Mouse (Mus musculus) neural tube, embryonic 15.5 days (tissue): Measurements from ENCODE around the gene Serpinb1c. TPM values are rescaled to one million over a fixed set of nuclear protein-coding genes. Genes with fewer than 3 reads are reported as not detected.
"Not testable (repeated sequence)": the region's sequence is repeated elsewhere in the genome, so short reads cannot be mapped to it uniquely, and the experiment has no call there.

Experiments used
- ATAC-seq: fragments of 200-750 bp; cut with Nextera tagmentation; 2 replicates; pipeline ENCODE4 v1.8.0; 2017; ENCODE audit warnings: mild to moderate bottlenecking, moderate TSS enrichment, moderate library complexity; ENCODE audit not compliant: low FRiP score
- H3K27ac ChIP-seq: fragments of 300-500 bp; sonication (generic); replicated peaks from 2 replicates; pipeline ENCODE4 v1.5.1; 2015; ENCODE audit warnings: mild to moderate bottlenecking, inconsistent platforms
- H3K27me3 ChIP-seq: fragments of 300-500 bp; sonication (generic); replicated peaks from 2 replicates; pipeline ENCODE4 v1.6.1; 2015; ENCODE audit warnings: inconsistent platforms
- H3K36me3 ChIP-seq: fragments of 300-500 bp; sonication (generic); 2 replicates; pipeline ENCODE4 v1.6.1; 2015; ENCODE audit warnings: inconsistent platforms
- H3K4me1 ChIP-seq: fragments of 300-500 bp; sonication (generic); 2 replicates; pipeline ENCODE4 v1.6.1; 2015; ENCODE audit warnings: inconsistent platforms
- H3K4me2 ChIP-seq: fragments of 300-500 bp; sonication (generic); 2 replicates; pipeline ENCODE4 v1.6.1; 2015; ENCODE audit warnings: inconsistent platforms, mild to moderate bottlenecking, moderate library complexity
- H3K4me3 ChIP-seq: fragments of 300-500 bp; sonication (generic); replicated peaks from 2 replicates; pipeline ENCODE4 v1.5.1; 2015; ENCODE audit warnings: mild to moderate bottlenecking, inconsistent platforms
- H3K9ac ChIP-seq: fragments of 300-500 bp; sonication (generic); replicated peaks from 2 replicates; pipeline ENCODE4 v1.6.1; 2015; ENCODE audit warnings: mild to moderate bottlenecking, inconsistent platforms
- H3K9me3 ChIP-seq: fragments of 300-500 bp; sonication (generic); replicated peaks from 2 replicates; pipeline ENCODE4 v1.6.1; 2016; ENCODE audit warnings: inconsistent platforms
- WGBS: fragments of 180-500 bp; shearing (Covaris S2); methylation state at CpG from one replicate; pipeline ENCODE4 v1.1.7; 2015; ENCODE audit warnings: mixed read lengths; 5-methylcytosine and 5-hydroxymethylcytosine counted together
- polyA plus RNA-seq: library from polyadenylated mRNA; unstranded; fragments of >200 nt; fragmentation: Nextera tagmentation; extraction: Ambion mirVana; gene quantifications from 2 replicates; pipeline ENCODE4 v1.2.1, GENCODE M21; 2015

The Serpinb1c gene
- polyA plus RNA-seq: 0.20 TPM in 1 of 2 replicates, not detected in the other

GRCm38 (mm10) chr13:32898111-32898510 lies at the start of gene Serpinb1c:
Serpinb1c (minus strand) TSS chr13:32898211.
- Histone ChIP-seq H3K9ac (no peak within 1 kb of the TSS), H3K27ac (no peak within 1 kb of the TSS), H3K36me3 (no peaks in the 10 kb centered on the region), H3K4me1 (0 out of 2 replicates have a peak, but pooled peaks cover 3% of the 10 kb centered on the region), H3K4me3 (no peak within 1 kb of the TSS), H3K4me2 (no peak within 1 kb of the TSS), H3K9me3 (no peaks in the 10 kb centered on the region), H3K27me3 (no peaks in the 10 kb centered on the region)
- WGBS: 85% methylated on average over 2 of the region's 2 CpGs
- ATAC-seq: no peak

GRCm38 (mm10) chr13:32939191-32939590 lies 41.2 kb upstream of the Serpinb1c start:
- H3K27me3 ChIP-seq, H3K27ac ChIP-seq, ATAC-seq, H3K4me3 ChIP-seq, H3K4me2 ChIP-seq, H3K36me3 ChIP-seq, H3K9ac ChIP-seq, H3K4me1 ChIP-seq, H3K9me3 ChIP-seq: not testable (repeated sequence)
- 80% methylated on average over 3 of the region's 3 CpGs for WGBS

GRCm38 (mm10) chr13:32938275-32938674 lies 40.3 kb upstream of the Serpinb1c start:
- H3K36me3 ChIP-seq, H3K27me3 ChIP-seq, H3K27ac ChIP-seq, H3K4me1 ChIP-seq, H3K9ac ChIP-seq, H3K9me3 ChIP-seq, ATAC-seq, H3K4me2 ChIP-seq, H3K4me3 ChIP-seq: not testable (repeated sequence)
- 86% methylated on average over 4 of the region's 4 CpGs for WGBS

- Histone ChIP-seq H3K4me2 (no peak overlapping the region), H3K4me3 (no peak overlapping the region), H3K27me3 (no peaks in the 10 kb centered on the region), H3K36me3 (no peaks in the 10 kb centered on the region), H3K9ac (no peak overlapping the region), H3K4me1 (no peaks in the 10 kb centered on the region), H3K27ac (no peak overlapping the region), H3K9me3 (no peaks in the 10 kb centered on the region)
- ATAC-seq: no peak
- WGBS: 49% methylated on average over 1 of the region's 1 CpGs
These were observed 36.8 kb upstream of the Serpinb1c start for GRCm38 (mm10) chr13:32934706-32935381.

- no peak overlapping the region for H3K9ac ChIP-seq
- H3K27me3 ChIP-seq: no peaks in the 10 kb centered on the region
- H3K27ac ChIP-seq: no peak overlapping the region
- no peaks in the 10 kb centered on the region for H3K9me3 ChIP-seq
- 89% methylated on average over 2 of the region's 2 CpGs for WGBS
- no peaks in the 10 kb centered on the region for H3K36me3 ChIP-seq
- H3K4me1 ChIP-seq: no peaks in the 10 kb centered on the region
- no peak overlapping the region for H3K4me2 ChIP-seq
- H3K4me3 ChIP-seq: no peak overlapping the region
- no peak for ATAC-seq
These were observed 31.2 kb upstream of the Serpinb1c start for GRCm38 (mm10) chr13:32929107-32929750.

GRCm38 (mm10) chr13:32927241-32927640 lies 29.2 kb upstream of the Serpinb1c start:
- Histone ChIP-seq H3K4me3 (no peak overlapping the region), H3K36me3 (no peaks in the 10 kb centered on the region), H3K4me1 (no peaks in the 10 kb centered on the region), H3K27ac (no peak overlapping the region), H3K9ac (no peak overlapping the region), H3K9me3 (no peaks in the 10 kb centered on the region), H3K27me3 (no peaks in the 10 kb centered on the region), H3K4me2 (no peak overlapping the region)
- ATAC-seq: no peak
- 81% methylated on average over 1 of the region's 1 CpGs for WGBS

- no peak overlapping the region for H3K4me2 ChIP-seq
- H3K9me3 ChIP-seq: no peaks in the 10 kb centered on the region
- H3K4me3 ChIP-seq: no peak overlapping the region
- no peaks in the 10 kb centered on the region for H3K4me1 ChIP-seq
- H3K27ac ChIP-seq: no peak overlapping the region
- ATAC-seq: no peak
- H3K27me3 ChIP-seq: no peaks in the 10 kb centered on the region
- no peaks in the 10 kb centered on the region for H3K36me3 ChIP-seq
- H3K9ac ChIP-seq: no peak overlapping the region
- WGBS: 87% methylated on average over 2 of the region's 2 CpGs
These were observed 28.6 kb upstream of the Serpinb1c start for GRCm38 (mm10) chr13:32926661-32927060.

GRCm38 (mm10) chr13:32924578-32925360 lies 26.8 kb upstream of the Serpinb1c start:
- H3K9me3 ChIP-seq: no peaks in the 10 kb centered on the region
- 55% methylated on average over 7 of the region's 7 CpGs for WGBS
- H3K27ac ChIP-seq: no peak overlapping the region
- no peak overlapping the region for H3K4me2 ChIP-seq
- no peak for ATAC-seq
- no peaks in the 10 kb centered on the region for H3K27me3 ChIP-seq
- H3K9ac ChIP-seq: no peak overlapping the region
- no peak overlapping the region for H3K4me3 ChIP-seq
- no peaks in the 10 kb centered on the region for H3K36me3 ChIP-seq
- no peaks in the 10 kb centered on the region for H3K4me1 ChIP-seq

GRCm38 (mm10) chr13:32922622-32923021 lies 24.6 kb upstream of the Serpinb1c start:
- H3K9ac ChIP-seq: no peak overlapping the region
- H3K27ac ChIP-seq: no peak overlapping the region
- H3K4me3 ChIP-seq: no peak overlapping the region
- H3K27me3 ChIP-seq: no peaks in the 10 kb centered on the region
- no peak overlapping the region for H3K4me2 ChIP-seq
- no peaks in the 10 kb centered on the region for H3K4me1 ChIP-seq
- no peak for ATAC-seq
- no peaks in the 10 kb centered on the region for H3K36me3 ChIP-seq
- H3K9me3 ChIP-seq: no peaks in the 10 kb centered on the region

- Histone ChIP-seq H3K36me3 (no peaks in the 10 kb centered on the region), H3K4me3 (no peak overlapping the region), H3K9me3 (no peaks in the 10 kb centered on the region), H3K9ac (no peak overlapping the region), H3K27ac (no peak overlapping the region), H3K4me2 (no peak overlapping the region), H3K27me3 (no peaks in the 10 kb centered on the region), H3K4me1 (no peaks in the 10 kb centered on the region)
- no peak for ATAC-seq
These were observed 14.9 kb upstream of the Serpinb1c start for GRCm38 (mm10) chr13:32912770-32913380.

- H3K4me3 ChIP-seq: no peak overlapping the region
- ATAC-seq: no peak
- H3K9me3 ChIP-seq: no peaks in the 10 kb centered on the region
- 91% methylated on average over 3 of the region's 3 CpGs for WGBS
- no peaks in the 10 kb centered on the region for H3K27me3 ChIP-seq
- H3K9ac ChIP-seq: no peak overlapping the region
- H3K4me2 ChIP-seq: no peak overlapping the region
- H3K4me1 ChIP-seq: peaks cover 4% of the 10 kb centered on the region; the same call in 1 of the 2 replicates
- no peaks in the 10 kb centered on the region for H3K36me3 ChIP-seq
- no peak overlapping the region for H3K27ac ChIP-seq
These were observed 10.2 kb upstream of the Serpinb1c start for GRCm38 (mm10) chr13:32908182-32908581.
